Mouse (Mus musculus) 416B (cell line): ENCODE results near the gene Tspan4.

Source experiments
- DNase-seq: peaks from one replicate; pipeline ENCODE4 v3.0.0; 2011; ENCODE audit warnings: low read depth

The Tspan4 gene

DNA sequence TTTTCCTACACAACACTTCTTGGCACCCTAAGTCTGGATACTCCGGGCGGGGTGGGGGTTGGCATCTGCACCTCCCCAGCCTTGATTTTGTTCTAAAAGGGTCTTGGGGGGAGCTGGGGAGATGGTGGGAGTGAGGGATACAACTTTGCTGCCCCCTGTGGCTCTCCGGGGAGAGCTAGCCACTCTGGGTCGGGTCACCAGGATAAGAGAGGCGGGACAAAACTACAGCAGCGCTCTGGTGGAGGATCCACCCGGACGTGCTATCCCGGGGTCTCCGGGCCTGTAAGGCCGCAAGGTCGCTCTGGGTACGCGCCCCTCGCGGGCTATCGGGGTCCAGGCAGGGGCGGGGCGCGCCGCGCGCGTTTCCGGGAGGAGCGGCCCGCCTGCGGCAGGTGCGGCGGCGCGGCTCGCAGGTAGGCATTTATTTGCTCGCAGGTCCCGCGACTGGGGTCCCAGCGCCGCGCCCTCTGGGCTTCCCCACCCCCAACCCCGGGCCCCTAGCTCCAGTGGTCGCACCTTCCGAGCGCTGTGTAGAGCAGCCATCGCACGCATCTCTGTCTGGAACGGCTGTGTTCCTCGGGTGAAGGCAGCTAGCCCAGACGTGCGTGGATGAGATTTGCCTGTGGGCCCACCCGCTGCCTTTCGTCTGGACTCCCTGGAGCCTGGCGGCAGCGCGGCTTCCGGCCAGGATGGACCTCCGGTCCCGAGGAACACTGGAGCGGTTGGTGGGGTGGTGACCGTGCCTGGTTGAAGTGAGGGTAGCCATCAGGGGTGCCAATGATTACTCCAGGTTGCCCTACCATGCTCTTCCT lies 13.3 kb upstream of the Tspan4 start:
- DNase-seq = no peak

GRCm38 (mm10) chr7:141462333-141462821 lies 12.7 kb upstream of the Tspan4 start:
- DNase-seq = no peak

GRCm38 (mm10) chr7:141463824-141464602 lies 11.0 kb upstream of the Tspan4 start:
- peak; percentile 47 for DNase-seq

GRCm38 (mm10) chr7:141464603-141465201 lies 10.3 kb upstream of the Tspan4 start:
- DNase-seq = no peak

- peak; percentile 78 for DNase-seq
Measured at GRCm38 (mm10) chr7:141465388-141466044, 9.5 kb upstream of the Tspan4 start.

GRCm38 (mm10) chr7:141466045-141466394 lies 9.0 kb upstream of the Tspan4 start:
- peak; percentile 88 for DNase-seq

DNA sequence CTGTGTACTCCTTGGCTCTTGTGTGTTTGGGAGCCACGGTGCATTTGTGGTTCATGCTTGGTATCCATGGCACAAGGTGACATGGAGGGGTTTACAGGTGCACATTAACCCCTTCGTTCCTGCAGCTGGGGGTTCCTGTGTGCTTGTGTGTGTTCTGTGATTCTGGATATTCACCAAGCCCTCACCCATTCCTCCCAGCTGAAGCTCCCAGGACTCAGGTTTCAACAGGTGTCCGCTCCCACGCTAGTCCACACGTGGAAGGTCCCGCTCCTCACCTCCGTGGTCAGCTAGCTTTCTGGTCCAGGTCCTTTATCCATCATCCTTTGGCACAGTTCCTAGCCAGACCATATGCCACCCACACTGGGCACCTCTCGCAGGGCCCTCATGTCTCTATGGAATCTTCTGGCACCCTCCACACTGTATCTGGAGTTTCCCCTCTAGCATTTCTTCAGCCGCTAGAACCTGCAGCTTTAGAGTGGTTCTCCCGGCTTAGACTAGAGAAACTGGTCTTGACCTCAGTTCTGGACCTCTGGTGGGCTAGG lies 8.4 kb upstream of the Tspan4 start:
- no peak for DNase-seq

- peak; percentile 87 for DNase-seq
Measured at GRCm38 (mm10) chr7:141467230-141468030, 7.6 kb upstream of the Tspan4 start, which contains the start of gene Cd151. TSS of gene Cd151 (plus strand) at chr7:141467392.

- DNase-seq = peak; percentile 59
Measured at GRCm38 (mm10) chr7:141468164-141468521, 6.9 kb upstream of the Tspan4 start.

DNA sequence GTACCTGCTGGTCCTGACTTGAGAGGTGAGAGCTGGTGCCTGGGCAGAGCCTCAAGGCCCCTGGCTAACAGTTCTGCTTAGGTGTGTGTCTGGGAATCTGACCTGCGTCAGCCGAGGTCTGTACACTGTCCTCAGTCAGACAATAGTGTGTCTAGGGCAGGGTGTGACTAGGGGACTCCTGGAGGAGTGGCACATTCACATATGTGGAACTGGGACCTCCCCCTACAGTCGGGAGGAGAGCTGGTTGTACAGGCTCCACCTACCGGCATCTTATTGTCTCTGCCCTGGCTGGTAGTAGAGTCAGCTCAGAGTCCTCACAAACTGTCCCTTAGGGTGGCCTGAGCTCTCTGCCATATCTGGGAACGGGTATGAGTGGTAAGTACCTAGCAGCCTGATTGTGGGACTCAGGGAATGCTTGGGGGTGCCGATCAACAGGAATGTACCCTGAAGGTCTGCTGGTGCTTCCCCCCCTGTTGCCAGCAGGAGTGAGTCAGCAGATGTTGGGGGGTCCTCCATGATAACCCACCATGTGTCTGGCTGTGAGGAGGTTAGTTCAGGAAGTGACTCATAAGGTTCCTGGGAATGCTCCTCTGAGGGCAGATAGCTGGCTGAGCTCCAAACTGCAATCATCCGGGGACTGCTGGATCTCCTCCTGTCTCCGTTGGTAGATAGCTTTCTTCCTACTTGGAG lies 6.4 kb upstream of the Tspan4 start:
- peak; percentile 95 for DNase-seq

GRCm38 (mm10) chr7:141469352-141469751 lies 5.7 kb upstream of the Tspan4 start:
- no peak for DNase-seq

- no peak for DNase-seq
Measured at GRCm38 (mm10) chr7:141469901-141470636, 5.0 kb upstream of the Tspan4 start.

DNA sequence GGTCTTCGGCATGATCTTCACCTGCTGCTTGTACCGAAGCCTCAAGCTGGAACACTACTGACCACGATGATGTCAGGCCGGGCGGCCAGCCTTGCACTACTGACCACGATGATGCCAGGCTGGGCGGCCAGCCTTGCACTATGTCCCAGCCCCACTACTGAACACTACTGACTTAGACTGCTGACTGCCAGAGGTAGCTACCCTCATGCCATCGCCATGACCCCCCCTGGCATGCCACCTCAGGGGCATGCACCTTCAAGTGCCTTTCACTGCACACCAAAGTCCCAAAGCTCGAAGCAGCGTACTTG lies 4.4 kb upstream of the Tspan4 start:
- no peak for DNase-seq

DNA sequence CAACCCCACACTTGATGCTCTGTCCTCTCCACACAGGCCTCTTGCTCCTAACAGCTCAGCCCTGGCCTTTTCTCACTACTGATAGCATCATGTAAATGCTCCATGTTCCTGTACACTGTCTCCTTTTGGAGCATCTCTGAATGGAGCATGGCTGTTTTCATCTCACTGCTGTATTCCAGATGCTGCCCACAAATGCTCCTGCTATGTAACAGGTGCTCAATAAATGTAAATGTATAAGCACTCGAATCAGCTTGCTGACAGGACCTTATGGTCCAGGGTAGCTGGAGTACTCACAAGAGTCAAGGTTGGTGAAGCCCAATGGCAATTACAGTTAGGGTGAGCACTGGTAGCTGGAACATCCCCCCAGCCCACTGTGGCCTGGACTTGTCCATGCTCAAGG lies 3.8 kb upstream of the Tspan4 start:
- no peak for DNase-seq

DNA sequence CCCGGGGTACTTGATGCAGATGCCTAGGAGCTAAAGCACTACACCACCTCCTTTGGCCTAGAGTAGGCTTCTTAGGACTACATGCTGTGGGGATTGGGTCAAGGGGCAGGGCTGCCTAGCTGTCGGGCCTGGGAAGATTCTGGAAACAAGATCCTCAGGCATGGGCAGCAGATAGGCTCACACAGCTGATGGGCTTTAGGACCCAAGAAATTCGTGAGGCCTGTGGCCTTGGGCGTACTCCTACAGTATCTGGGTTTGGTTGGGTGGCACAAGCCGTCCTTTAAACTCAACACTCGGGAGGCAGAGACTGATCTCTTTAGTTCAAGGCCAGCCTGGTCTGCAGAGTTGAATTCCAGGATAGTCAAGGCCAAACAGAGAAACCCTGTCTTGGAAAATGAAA lies 2.8 kb upstream of the Tspan4 start:
- no peak for DNase-seq

DNA sequence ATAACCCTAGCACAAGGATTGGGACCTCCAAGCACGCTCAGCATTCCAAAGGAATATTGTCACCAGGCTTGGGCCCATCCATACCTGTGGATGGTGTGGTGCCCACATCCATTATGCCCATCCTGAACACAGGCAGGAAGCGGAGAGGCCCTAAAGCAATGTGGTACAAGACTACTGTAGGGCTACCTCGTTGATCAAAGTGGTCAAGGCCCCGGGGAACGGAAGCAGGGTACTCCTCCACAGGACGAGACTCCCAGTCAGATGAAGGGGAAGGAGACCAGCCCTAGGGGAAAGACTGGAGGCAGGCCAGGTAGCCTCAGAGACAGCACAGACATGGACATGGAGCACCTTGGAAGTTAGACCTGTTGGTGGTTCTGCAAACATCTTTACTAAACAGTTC lies 2.3 kb upstream of the Tspan4 start:
- DNase-seq = no peak

DNA sequence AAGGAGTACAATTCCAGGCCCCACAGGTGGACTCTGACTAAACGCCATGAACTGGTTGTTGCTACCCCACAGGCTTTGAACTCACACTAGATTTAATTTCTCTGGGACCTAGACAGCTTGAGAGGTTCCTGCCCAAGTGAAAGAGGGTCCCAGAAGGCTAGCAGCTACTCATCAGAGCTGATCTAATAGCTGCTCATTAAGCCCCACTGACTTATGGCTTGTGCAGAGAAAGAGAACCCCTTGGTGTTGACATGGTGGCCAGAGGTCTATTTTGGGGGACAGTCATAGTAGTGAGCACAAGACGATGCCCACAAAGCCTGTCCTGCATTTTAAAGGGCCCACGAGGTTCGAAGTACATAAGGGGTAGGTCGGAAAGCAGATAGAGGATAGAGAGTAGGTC lies 880 bp upstream of the Tspan4 start:
- no peak for DNase-seq

GRCm38 (mm10) chr7:141475805-141476158 lies 742 bp downstream of the Tspan4 start:
- DNase-seq = no peak

- DNase-seq = peak; percentile 95
Measured at GRCm38 (mm10) chr7:141476226-141476980, 1.4 kb downstream of the Tspan4 start.
